Mouse (Mus musculus) hindbrain, embryonic 14.5 days (tissue): Measurements from ENCODE around the gene Tbc1d2b. TPM values are rescaled to one million over a fixed set of nuclear protein-coding genes. Genes with fewer than 3 reads are reported as not detected.

Experiments
- ATAC-seq: fragments of 200-750 bp; cut with Nextera tagmentation; 2 replicates; pipeline ENCODE4 v1.8.0; 2017; ENCODE audit warnings: moderate number of reproducible peaks, mild to moderate bottlenecking, moderate TSS enrichment, moderate library complexity; ENCODE audit not compliant: low FRiP score
- DNase-seq: peaks from one replicate; pipeline ENCODE4 v3.0.0-alpha.2; 2015; ENCODE audit warnings: low spot score
- H3K27ac ChIP-seq: fragments of 300-500 bp; sonication (generic); 2 replicates; pipeline ENCODE4 v1.5.1; 2014; ENCODE audit warnings: mild to moderate bottlenecking, moderate library complexity
- H3K27me3 ChIP-seq: fragments of 300-500 bp; sonication (generic); 2 replicates; pipeline ENCODE4 v1.6.1; 2014; ENCODE audit warnings: mild to moderate bottlenecking, low read length, mixed read lengths; ENCODE audit not compliant: control insufficient read depth, insufficient read depth
- H3K36me3 ChIP-seq: fragments of 300-500 bp; sonication (generic); replicated peaks from 2 replicates; pipeline ENCODE4 v1.6.1; 2014; ENCODE audit not compliant: control insufficient read depth, insufficient read depth
- H3K4me1 ChIP-seq: fragments of 300-500 bp; sonication (generic); replicated peaks from 2 replicates; pipeline ENCODE4 v1.6.1; 2014; ENCODE audit warnings: antibody characterized with exemption, low read length, mixed read lengths; ENCODE audit not compliant: control insufficient read depth, insufficient read depth
- H3K4me2 ChIP-seq: fragments of 300-500 bp; sonication (generic); replicated peaks from 2 replicates; pipeline ENCODE4 v1.6.1; 2014; ENCODE audit warnings: mild to moderate bottlenecking, moderate library complexity
- H3K4me3 ChIP-seq: fragments of 300-500 bp; sonication (generic); replicated peaks from 2 replicates; pipeline ENCODE4 v1.5.1; 2014; ENCODE audit warnings: mild to moderate bottlenecking, low read length
- H3K9ac ChIP-seq: fragments of 300-500 bp; sonication (generic); 2 replicates; pipeline ENCODE4 v1.6.1; 2014
- H3K9me3 ChIP-seq: fragments of 300-500 bp; sonication (generic); 2 replicates; pipeline ENCODE4 v1.6.1; 2016; ENCODE audit warnings: low read length; ENCODE audit not compliant: control insufficient read depth
- WGBS: fragments of 180-500 bp; shearing (Covaris S2); extraction: QIAGEN DNeasy Blood & Tissue Kit; methylation state at CpG from one replicate; pipeline ENCODE4 v1.1.7; 2014; 5-methylcytosine and 5-hydroxymethylcytosine counted together
- polyA plus RNA-seq: library from polyadenylated mRNA; unstranded; fragments of >200 nt; fragmentation: Nextera tagmentation; extraction: Ambion mirVana; gene quantifications from 2 replicates; pipeline ENCODE4 v1.2.1, GENCODE M21; 2014

Tbc1d2b gene
- polyA plus RNA-seq, 1 experiment from 2014 or later: 8.1 TPM

DNA sequence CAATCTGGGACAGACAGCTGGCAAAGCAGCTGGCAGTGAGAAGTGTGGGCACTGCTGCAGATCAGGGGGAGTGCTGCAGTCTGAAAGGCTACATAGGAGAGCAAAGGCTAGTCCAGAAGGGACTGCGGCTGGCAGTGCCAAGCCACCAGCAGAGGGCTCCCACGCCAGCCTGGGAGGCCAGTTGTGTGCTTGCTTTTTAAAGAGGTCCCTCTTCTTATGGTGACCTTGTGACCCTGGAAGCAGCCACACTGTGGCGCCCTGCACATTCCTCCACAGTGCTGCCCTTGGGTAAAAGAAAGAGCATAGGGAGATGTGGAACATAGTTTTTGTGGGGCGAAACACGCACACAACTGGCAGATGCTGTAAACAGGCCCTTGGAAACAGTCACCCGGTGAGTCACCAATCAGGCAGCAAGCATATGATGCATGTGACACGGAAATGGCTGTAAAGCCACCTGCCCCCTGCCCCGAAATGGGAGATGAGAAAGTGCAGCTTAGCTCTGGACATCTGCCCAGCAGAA lies 66.1 kb downstream of the Tbc1d2b start:
- Histone ChIP-seq H3K4me2 (no peak overlapping the region), H3K9ac (no peak overlapping the region), H3K9me3 (no peaks in the 10 kb centered on the region), H3K4me1 (no peaks in the 10 kb centered on the region), H3K4me3 (no peak overlapping the region), H3K36me3 (peaks cover 45% of the 10 kb centered on the region), H3K27me3 (no peaks in the 10 kb centered on the region), H3K27ac (no peak overlapping the region)
- no peak for DNase-seq
- WGBS: 63% methylated on average over 8 of the region's 8 CpGs
- ATAC-seq: no peak

DNA sequence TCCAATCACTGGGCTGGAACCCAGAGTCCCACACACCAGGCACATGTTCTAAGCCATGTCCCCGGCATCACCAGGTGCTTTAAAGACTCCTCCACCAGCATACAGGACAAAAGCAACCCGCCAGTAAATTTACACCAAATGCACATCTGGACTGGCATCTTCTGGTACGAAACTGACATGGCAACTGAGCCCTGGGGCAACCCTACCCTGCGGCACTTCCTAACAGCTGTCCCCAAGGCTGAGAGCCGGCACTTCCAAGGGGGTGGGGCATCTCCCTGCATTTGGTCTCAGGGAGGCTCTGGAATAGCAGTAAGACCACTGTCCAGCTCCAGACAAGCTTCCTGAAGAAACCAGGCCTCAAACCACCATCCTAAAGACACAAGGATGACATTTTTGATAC lies 67.4 kb downstream of the Tbc1d2b start:
- WGBS: 86% methylated on average over 5 of the region's 5 CpGs
- no peaks in the 10 kb centered on the region for H3K9me3 ChIP-seq
- H3K4me1 ChIP-seq: no peaks in the 10 kb centered on the region
- no peak overlapping the region for H3K4me2 ChIP-seq
- peaks cover 51% of the 10 kb centered on the region for H3K36me3 ChIP-seq
- H3K4me3 ChIP-seq: no peak overlapping the region
- DNase-seq (no peak), ATAC-seq (no peak)
- H3K27ac ChIP-seq: no peak overlapping the region
- no peak overlapping the region for H3K9ac ChIP-seq
- H3K27me3 ChIP-seq: no peaks in the 10 kb centered on the region

- H3K4me1 ChIP-seq: no peaks in the 10 kb centered on the region
- H3K4me3 ChIP-seq: no peak overlapping the region
- peaks cover 57% of the 10 kb centered on the region for H3K36me3 ChIP-seq
- H3K27ac ChIP-seq: no peak overlapping the region
- ATAC-seq (no peak), DNase-seq (no peak)
- 49% methylated on average over 4 of the region's 4 CpGs for WGBS
- no peak overlapping the region for H3K9ac ChIP-seq
- no peak overlapping the region for H3K4me2 ChIP-seq
- no peaks in the 10 kb centered on the region for H3K9me3 ChIP-seq
- no peaks in the 10 kb centered on the region for H3K27me3 ChIP-seq
Measured at GRCm38 (mm10) chr9:90201541-90201940, 69.1 kb downstream of the Tbc1d2b start.

DNA sequence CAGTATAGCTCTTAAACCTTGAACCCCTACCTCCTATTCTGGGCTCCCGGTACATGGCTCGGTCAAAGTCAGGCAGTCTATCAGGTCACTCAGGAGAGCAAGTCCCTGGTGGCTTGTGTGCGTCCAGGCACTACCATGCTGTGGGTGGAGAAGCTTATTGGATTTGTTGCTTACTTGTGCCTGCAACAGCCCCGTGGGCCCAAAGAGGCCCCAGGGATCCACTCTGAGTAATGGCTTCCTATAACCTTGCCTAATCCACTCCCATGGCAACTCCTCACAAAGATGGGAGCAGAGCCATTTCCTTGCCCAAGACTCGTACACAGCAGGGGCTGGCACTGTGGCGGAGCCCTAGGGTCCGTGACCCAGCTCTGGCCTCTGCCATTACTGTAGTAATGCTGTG lies 69.5 kb downstream of the Tbc1d2b start:
- no peaks in the 10 kb centered on the region for H3K27me3 ChIP-seq
- H3K27ac ChIP-seq: no peak overlapping the region
- DNase-seq: no peak
- WGBS: 83% methylated on average over 7 of the region's 7 CpGs
- H3K4me1 ChIP-seq: no peaks in the 10 kb centered on the region
- ATAC-seq: no peak
- H3K4me3 ChIP-seq: no peak overlapping the region
- no peaks in the 10 kb centered on the region for H3K9me3 ChIP-seq
- H3K9ac ChIP-seq: no peak overlapping the region
- H3K4me2 ChIP-seq: no peak overlapping the region
- peaks cover 57% of the 10 kb centered on the region for H3K36me3 ChIP-seq

GRCm38 (mm10) chr9:90200501-90200900 lies 70.1 kb downstream of the Tbc1d2b start:
- H3K4me1 ChIP-seq: no peaks in the 10 kb centered on the region
- H3K9ac ChIP-seq: no peak overlapping the region
- H3K36me3 ChIP-seq: peaks cover 52% of the 10 kb centered on the region
- H3K27me3 ChIP-seq: no peaks in the 10 kb centered on the region
- WGBS: 94% methylated on average over 4 of the region's 4 CpGs
- H3K4me2 ChIP-seq: no peak overlapping the region
- H3K9me3 ChIP-seq: no peaks in the 10 kb centered on the region
- DNase-seq (no peak), ATAC-seq (no peak)
- no peak overlapping the region for H3K27ac ChIP-seq
- H3K4me3 ChIP-seq: no peak overlapping the region

DNA sequence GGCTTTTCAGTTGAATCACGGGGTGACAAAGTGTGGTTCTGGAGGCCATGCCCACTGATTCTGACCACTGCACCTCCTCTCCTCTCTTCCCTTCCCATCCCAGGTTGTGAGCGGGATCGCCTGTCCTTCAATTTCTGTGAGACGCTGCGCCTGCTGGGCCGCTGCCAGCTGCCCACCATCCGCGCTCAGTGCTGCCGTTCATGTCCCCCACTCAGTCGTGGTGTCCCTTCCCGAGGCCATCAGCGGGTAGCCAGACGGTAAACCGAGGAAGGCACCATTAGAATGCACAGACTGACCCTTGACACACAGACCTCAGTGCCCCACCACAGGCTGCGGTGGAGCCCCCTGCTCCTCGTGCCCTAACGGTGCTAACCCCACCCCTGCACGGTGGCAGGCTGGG lies 71.0 kb downstream of the Tbc1d2b start:
- ATAC-seq (no peak), DNase-seq (no peak)
- Histone ChIP-seq H3K4me3 (no peak overlapping the region), H3K9ac (no peak overlapping the region), H3K36me3 (peaks cover 52% of the 10 kb centered on the region), H3K4me1 (no peaks in the 10 kb centered on the region), H3K27me3 (no peaks in the 10 kb centered on the region), H3K9me3 (no peaks in the 10 kb centered on the region), H3K27ac (no peak overlapping the region), H3K4me2 (no peak overlapping the region)
- 94% methylated on average over 18 of the region's 18 CpGs for WGBS

DNA sequence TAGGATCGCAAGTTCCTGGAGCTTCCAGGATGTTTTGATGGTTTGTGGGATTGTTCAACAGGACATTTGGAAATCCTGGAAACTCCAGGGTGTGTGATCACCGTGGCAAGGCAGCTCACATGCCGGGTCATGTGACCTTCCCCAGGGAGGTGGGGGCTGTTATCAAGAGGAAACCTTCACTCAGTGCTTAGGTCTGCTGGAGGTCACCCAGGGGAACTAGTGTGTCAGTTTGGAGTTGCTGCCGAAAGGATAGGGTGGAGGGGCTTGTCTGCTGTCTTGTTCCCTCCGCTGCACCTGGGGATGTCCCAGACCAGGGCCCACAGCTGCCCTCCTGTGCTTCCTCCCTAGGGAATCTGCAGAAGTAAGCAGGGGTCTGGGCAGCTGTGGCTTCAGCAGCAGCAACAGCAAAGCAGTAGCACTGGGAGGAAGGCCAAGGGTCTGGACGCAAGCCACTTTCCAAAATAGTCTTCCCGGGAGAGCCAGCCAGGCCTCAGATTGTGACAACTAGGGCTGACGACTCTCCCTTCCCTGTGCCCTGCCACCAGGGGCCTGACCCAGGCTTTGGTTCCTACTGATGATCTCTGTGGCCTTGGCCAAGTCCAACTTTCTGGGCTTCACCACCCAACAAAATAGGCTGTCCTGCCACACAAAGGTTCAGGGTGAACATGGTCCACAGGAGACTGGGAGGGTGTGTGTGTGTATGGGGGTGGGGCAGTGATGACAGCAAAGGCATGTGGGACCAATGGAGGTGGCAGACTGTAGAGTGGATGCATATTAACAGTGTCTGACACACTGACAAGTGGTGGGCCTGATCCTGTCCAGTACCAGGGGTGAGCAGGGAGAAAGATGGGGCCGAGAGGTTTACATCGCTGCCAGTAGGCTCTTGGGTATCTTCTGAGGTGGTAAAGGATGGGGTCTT lies 71.8 kb downstream of the Tbc1d2b start:
- no peak for DNase-seq
- H3K4me3 ChIP-seq: no peak overlapping the region
- H3K9me3 ChIP-seq: no peaks in the 10 kb centered on the region
- H3K9ac ChIP-seq: no peak overlapping the region
- no peak overlapping the region for H3K27ac ChIP-seq
- no peak overlapping the region for H3K4me2 ChIP-seq
- no peaks in the 10 kb centered on the region for H3K4me1 ChIP-seq
- no peaks in the 10 kb centered on the region for H3K27me3 ChIP-seq
- no peak for ATAC-seq
- H3K36me3 ChIP-seq: peaks cover 47% of the 10 kb centered on the region
- WGBS: 75% methylated on average over 10 of the region's 10 CpGs

DNA sequence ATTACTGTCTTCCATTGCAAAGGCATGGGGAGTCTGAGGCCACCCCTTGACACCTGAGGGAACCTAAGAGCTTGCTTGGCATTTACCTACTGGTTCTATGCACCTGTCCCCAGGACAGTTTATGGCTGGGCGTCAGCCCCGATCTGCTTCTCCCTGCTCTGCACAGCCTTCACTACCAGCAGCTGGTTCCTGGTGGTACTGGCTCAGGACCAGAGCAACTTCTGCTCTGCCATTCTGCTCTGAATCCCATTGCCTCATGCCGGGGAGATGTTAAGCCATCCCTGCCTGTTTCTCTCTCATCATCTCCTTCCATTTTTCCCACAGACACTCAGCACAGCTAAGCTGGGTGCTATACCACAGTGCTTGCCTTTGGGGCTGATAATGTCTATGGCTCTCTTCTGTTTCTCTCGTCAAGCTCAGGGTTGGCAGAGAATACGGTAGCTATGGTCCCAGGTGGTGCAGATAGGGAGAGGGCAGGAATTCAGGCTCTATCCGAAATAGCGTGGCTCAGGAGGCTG lies 72.7 kb downstream of the Tbc1d2b start:
- no peaks in the 10 kb centered on the region for H3K9me3 ChIP-seq
- WGBS: 87% methylated on average over 7 of the region's 7 CpGs
- no peak overlapping the region for H3K4me2 ChIP-seq
- H3K4me3 ChIP-seq: no peak overlapping the region
- DNase-seq (no peak), ATAC-seq (no peak)
- peaks cover 53% of the 10 kb centered on the region for H3K36me3 ChIP-seq
- no peak overlapping the region for H3K9ac ChIP-seq
- H3K27me3 ChIP-seq: no peaks in the 10 kb centered on the region
- no peaks in the 10 kb centered on the region for H3K4me1 ChIP-seq
- H3K27ac ChIP-seq: no peak overlapping the region

GRCm38 (mm10) chr9:90197116-90197665 lies 73.4 kb downstream of the Tbc1d2b start:
- no peak overlapping the region for H3K4me3 ChIP-seq
- no peak for DNase-seq
- H3K4me2 ChIP-seq: no peak overlapping the region
- no peak for ATAC-seq
- H3K9me3 ChIP-seq: no peaks in the 10 kb centered on the region
- no peak overlapping the region for H3K9ac ChIP-seq
- H3K4me1 ChIP-seq: no peaks in the 10 kb centered on the region
- 80% methylated on average over 7 of the region's 7 CpGs for WGBS
- H3K27ac ChIP-seq: no peak overlapping the region
- no peaks in the 10 kb centered on the region for H3K27me3 ChIP-seq
- peaks cover 58% of the 10 kb centered on the region for H3K36me3 ChIP-seq
